ENCODE assay signal across 9 mouse cellular contexts in the genomic region with DNA sequence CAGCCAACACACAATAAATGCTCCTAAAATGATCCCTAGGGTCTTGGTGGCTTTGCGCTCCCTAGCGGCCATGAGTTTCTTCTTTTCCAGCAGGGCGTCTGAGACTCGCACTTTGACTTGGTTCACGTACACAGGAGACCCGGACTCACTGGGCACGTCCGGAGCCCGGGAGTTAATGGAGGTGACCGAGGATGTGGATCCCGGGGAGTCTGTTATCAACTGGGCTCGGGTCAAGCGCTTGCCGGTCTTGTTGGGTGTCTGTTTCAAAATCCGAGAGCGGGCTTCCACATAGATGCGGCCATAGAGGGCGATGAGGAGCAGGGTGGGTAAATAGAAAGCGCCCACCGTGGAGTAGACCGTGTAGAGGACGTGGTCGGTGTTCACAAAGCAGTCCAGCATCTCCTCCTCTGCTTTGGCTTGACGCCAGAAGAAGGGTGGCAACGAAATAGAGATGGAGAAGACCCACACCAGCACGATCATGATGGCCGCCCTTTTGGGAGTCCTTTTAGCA. TPM values are rescaled to one million over a fixed set of nuclear protein-coding genes. Genes with fewer than 3 reads are reported as not detected.
DNase-seq lines count a peak whose midpoint lies in the region; ATAC-seq and TF ChIP-seq lines count a peak whose summit lies in the region.
"Had no signal": no experiment of that assay in that cellular context is flagged by ENCODE, and none has a peak within 500 bp of the region (broad histone marks: within the 10 kb centered on the region; RNA-seq: fewer than 3 reads in every experiment).

No protein-coding gene starts in this region.

- no peak for TF ChIP-seq CTCF in heart, adult 2 months (IDR thresholded peaks at IDR 0.05)
- no peak for TF ChIP-seq CTCF in bone marrow, adult 2 months (IDR thresholded peaks at IDR 0.05; ENCODE audit: control insufficient read depth, insufficient read depth, low read length)

- H3K27me3 ChIP-seq in heart, adult 2 months (ENCODE audit: control insufficient read depth, insufficient read depth, low read length), result peaks cover 9% of the 10 kb centered on the region
- H3K27me3 ChIP-seq in lung, embryonic 16.5 days (ENCODE audit: control insufficient read depth, insufficient read depth, low read depth, low read length), result peaks cover 35% of the 10 kb centered on the region

- TF ChIP-seq POLR2A in heart, adult 2 months (IDR thresholded peaks at IDR 0.05; ENCODE audit: insufficient read depth, low read depth, low read length), result no peak
- TF ChIP-seq POLR2A in bone marrow, adult 2 months (IDR thresholded peaks at IDR 0.05; ENCODE audit: borderline replicate concordance, control insufficient read depth, low read depth, low read length), result no peak

- H3K79me2 ChIP-seq in heart, adult 2 months (replicated peaks; ENCODE audit: control insufficient read depth, insufficient read depth, low read length), result no peaks in the 10 kb centered on the region

- H3K4me2 ChIP-seq in lung, embryonic 16.5 days (ENCODE audit: low read depth, low read length), result peak overlapping the region; percentile 100

- TF ChIP-seq EP300 in heart, adult 2 months (IDR thresholded peaks at IDR 0.05; ENCODE audit: insufficient read depth, low read depth, low read length), result no peak

- H3K27ac ChIP-seq in heart, adult 2 months, result no peak overlapping the region
- no peak overlapping the region for H3K27ac ChIP-seq in bone marrow, adult 2 months (ENCODE audit: control insufficient read depth, insufficient read depth, low read depth, low read length, poor library complexity)
- no peak overlapping the region for H3K27ac ChIP-seq in lung, embryonic 16.5 days (ENCODE audit: low read length)

- H3K4me3 ChIP-seq in heart, adult 2 months, result no peak overlapping the region
- peak overlapping the region; percentile 33 for H3K4me3 ChIP-seq in bone marrow, adult 2 months (replicated peaks; ENCODE audit: control insufficient read depth, low read depth, low read length)
- H3K4me3 ChIP-seq in lung, embryonic 16.5 days (ENCODE audit: low read length), result peak overlapping the region; percentile 70

- H3K36me3 ChIP-seq in heart, adult 2 months (ENCODE audit: control insufficient read depth, insufficient read depth, low read length), result no peaks in the 10 kb centered on the region
- no peaks in the 10 kb centered on the region for H3K36me3 ChIP-seq in lung, embryonic 16.5 days (ENCODE audit: control insufficient read depth, insufficient read depth, low read length)

- intact Hi-C loops in heart, adult 2 months (cut with DNase I), result no loop called here
- intact Hi-C loops in heart, postnatal 25 days (cut with DNase I), result no loop called here

- no peaks in the 10 kb centered on the region for H3K4me1 ChIP-seq in heart, adult 2 months (ENCODE audit: control insufficient read depth, insufficient read depth, low read length)
- H3K4me1 ChIP-seq in bone marrow, adult 2 months (ENCODE audit: control insufficient read depth, insufficient read depth, low read length), result peaks cover 2% of the 10 kb centered on the region; the same call in 1 of the 2 replicates
- peaks cover 10% of the 10 kb centered on the region for H3K4me1 ChIP-seq in lung, embryonic 16.5 days (replicated peaks; ENCODE audit: control insufficient read depth, insufficient read depth, low read length)

- 8% methylated on average over 27 of the region's 27 CpGs for WGBS in heart, adult 2 months
- 4% methylated on average over 27 of the region's 27 CpGs for WGBS in bone marrow, adult 2 months
- 2% methylated on average over 27 of the region's 27 CpGs for WGBS in lung, embryonic 16.5 days

- ATAC-seq in lung, embryonic 16.5 days (ENCODE audit: low read depth), result no peak

- no peak overlapping the region for H3K9ac ChIP-seq in heart, adult 2 months (ENCODE audit: low read depth, low read length)
- H3K9ac ChIP-seq in lung, embryonic 16.5 days (ENCODE audit: low read length), result no peak overlapping the region

- DNase-seq in heart, adult 2 months, result peak; percentile 2 to 18
- DNase-seq in heart, postnatal 25 days (ENCODE audit: low spot score), result no peak
- DNase-seq in frontal cortex, postnatal 36 days (ENCODE audit: low spot score in 2 of 2), result peak; percentile 35 to 51
- peak; percentile 16 for DNase-seq in kidney, postnatal 10 days
- DNase-seq in right cerebral cortex, postnatal 14 days, result peak; percentile 33
- DNase-seq in gastrocnemius, postnatal 4 days (ENCODE audit: low spot score in 2 of 2), result no peak

- H3K9me3 ChIP-seq in lung, embryonic 16.5 days (ENCODE audit: control insufficient read depth, low read length), result no peaks in the 10 kb centered on the region

RNA-seq across cellular contexts. Expression of a gene that starts 2.0 kb away (rescaled TPM):
- under 1 TPM; 0.23 to 0.43 TPM for total RNA-seq in heart, adult 2 months (2021)
- polyA plus RNA-seq in heart, adult 2 months (2012; rRNA removed), result 0.44 and 0.72 TPM in 2 replicates
- total RNA-seq in heart, postnatal 25 days (2021), result under 1 TPM; 0.10 to 0.14 TPM
- polyA plus RNA-seq in bone marrow, adult 2 months (2011; ENCODE audit: insufficient read depth, insufficient read length, low replicate concordance, missing spikeins), result not detected in 2 replicates
- polyA plus RNA-seq in lung, embryonic 16.5 days (2015; fragmentation: Nextera tagmentation; extraction: Ambion mirVana), result 0.33 and 0.40 TPM in 2 replicates
- total RNA-seq in gastrocnemius, postnatal 4 days (2021), result under 1 TPM; 0.08 to 0.12 TPM
- total RNA-seq: MEL had no signal

Comparison
In these comparisons a context has a peak if more than half of its experiments do, and no peak if none do; other contexts are left out.
1. DNase-seq: peak in heart, adult 2 months (2 of 2), frontal cortex, postnatal 36 days (2 of 2), kidney, postnatal 10 days (single experiment) and right cerebral cortex, postnatal 14 days (single experiment); none in heart, postnatal 25 days (single experiment) and gastrocnemius, postnatal 4 days (0 of 2).